Mouse (Mus musculus) heart, postnatal 25 days (tissue): ENCODE measurements at regions not wholly inside any gene's neighbourhood (a gene's known extent, or its start where the extent isn't known, plus 50 kb on each side); places are given as distances from the start of the nearest gene placed in this dataset.
A peak's percentile ranks its signal among the peaks of the same experiment; 100 is the strongest.

Source experiments
- DNase-seq: peaks from one replicate; pipeline ENCODE4 v3.0.0; 2022; ENCODE audit warnings: low spot score
- intact Hi-C: fragments of 180-260 bp; cut with DNase I; formaldehyde crosslinking; loops from one replicate; pipeline ENCODE4 v1.15.1; 2025

- no peak for DNase-seq
- intact Hi-C loops: no loop called here
These were observed 51.0 kb upstream of the Mrps10 start for GRCm38 (mm10) chr17:47317651-47318050.

GRCm38 (mm10) chr17:47313162-47313561, 55.5 kb upstream of the Mrps10 start:
- intact Hi-C loops: no loop called here
- DNase-seq: no peak

GRCm38 (mm10) chr17:47311272-47311671, 57.4 kb upstream of the Mrps10 start:
- intact Hi-C loops: no loop called here
- DNase-seq: no peak

GRCm38 (mm10) chr17:47306027-47306761, 62.5 kb upstream of the Mrps10 start:
- no peak for DNase-seq
- intact Hi-C loops: no loop called here

GRCm38 (mm10) chr17:47304463-47305199, 64.1 kb upstream of the Mrps10 start:
- intact Hi-C loops: no loop called here
- DNase-seq: no peak

GRCm38 (mm10) chr17:47303600-47303999, 65.1 kb upstream of the Mrps10 start:
- no peak for DNase-seq
- intact Hi-C loops: no loop called here

GRCm38 (mm10) chr17:47298396-47298919, 70.2 kb upstream of the Mrps10 start:
- no peak for DNase-seq
- intact Hi-C loops: no loop called here

- DNase-seq: no peak
- intact Hi-C loops: no loop called here
These were observed 70.7 kb upstream of the Mrps10 start for GRCm38 (mm10) chr17:47297965-47298364.

- no peak for DNase-seq
- intact Hi-C loops: no loop called here
These were observed 71.8 kb upstream of the Mrps10 start for GRCm38 (mm10) chr17:47296709-47297450.

GRCm38 (mm10) chr17:47295315-47296011, 73.2 kb upstream of the Mrps10 start:
- DNase-seq: peak; percentile 24
- intact Hi-C loops: no loop called here

GRCm38 (mm10) chr17:47294091-47294534, 74.6 kb upstream of the Mrps10 start:
- intact Hi-C loops: no loop called here
- peak; percentile 71 for DNase-seq

GRCm38 (mm10) chr17:47293178-47293577, 75.5 kb upstream of the Mrps10 start:
- intact Hi-C loops: no loop called here
- DNase-seq: no peak

GRCm38 (mm10) chr17:47291558-47291957, 77.1 kb upstream of the Mrps10 start:
- no peak for DNase-seq
- intact Hi-C loops: no loop called here

GRCm38 (mm10) chr17:47285616-47286015, 83.1 kb upstream of the Mrps10 start:
- DNase-seq: no peak
- intact Hi-C loops: no loop called here

- DNase-seq: no peak
- intact Hi-C loops: no loop called here
These were observed 84.5 kb upstream of the Mrps10 start for GRCm38 (mm10) chr17:47284236-47284635.

- no peak for DNase-seq
- intact Hi-C loops: no loop called here
These were observed 85.5 kb upstream of the Mrps10 start for GRCm38 (mm10) chr17:47283158-47283557.

GRCm38 (mm10) chr17:47282476-47282875, 86.2 kb upstream of the Mrps10 start:
- intact Hi-C loops: no loop called here
- DNase-seq: no peak

GRCm38 (mm10) chr17:47277890-47278289, 90.8 kb upstream of the Mrps10 start:
- intact Hi-C loops: no loop called here

GRCm38 (mm10) chr17:47276639-47277038, 92.0 kb upstream of the Mrps10 start:
- intact Hi-C loops: no loop called here

More at GRCm38 (mm10) chr17:47277890-47278289, 90.8 kb upstream of the Mrps10 start:
- no peak for DNase-seq

GRCm38 (mm10) chr17:47275796-47276311, 92.8 kb upstream of the Mrps10 start:
- intact Hi-C loops: no loop called here
- no peak for DNase-seq

More at GRCm38 (mm10) chr17:47276639-47277038, 92.0 kb upstream of the Mrps10 start:
- no peak for DNase-seq
